Mouse (Mus musculus): ENCODE measurements around the gene Irf2bpl.

Gene Irf2bpl

DNA sequence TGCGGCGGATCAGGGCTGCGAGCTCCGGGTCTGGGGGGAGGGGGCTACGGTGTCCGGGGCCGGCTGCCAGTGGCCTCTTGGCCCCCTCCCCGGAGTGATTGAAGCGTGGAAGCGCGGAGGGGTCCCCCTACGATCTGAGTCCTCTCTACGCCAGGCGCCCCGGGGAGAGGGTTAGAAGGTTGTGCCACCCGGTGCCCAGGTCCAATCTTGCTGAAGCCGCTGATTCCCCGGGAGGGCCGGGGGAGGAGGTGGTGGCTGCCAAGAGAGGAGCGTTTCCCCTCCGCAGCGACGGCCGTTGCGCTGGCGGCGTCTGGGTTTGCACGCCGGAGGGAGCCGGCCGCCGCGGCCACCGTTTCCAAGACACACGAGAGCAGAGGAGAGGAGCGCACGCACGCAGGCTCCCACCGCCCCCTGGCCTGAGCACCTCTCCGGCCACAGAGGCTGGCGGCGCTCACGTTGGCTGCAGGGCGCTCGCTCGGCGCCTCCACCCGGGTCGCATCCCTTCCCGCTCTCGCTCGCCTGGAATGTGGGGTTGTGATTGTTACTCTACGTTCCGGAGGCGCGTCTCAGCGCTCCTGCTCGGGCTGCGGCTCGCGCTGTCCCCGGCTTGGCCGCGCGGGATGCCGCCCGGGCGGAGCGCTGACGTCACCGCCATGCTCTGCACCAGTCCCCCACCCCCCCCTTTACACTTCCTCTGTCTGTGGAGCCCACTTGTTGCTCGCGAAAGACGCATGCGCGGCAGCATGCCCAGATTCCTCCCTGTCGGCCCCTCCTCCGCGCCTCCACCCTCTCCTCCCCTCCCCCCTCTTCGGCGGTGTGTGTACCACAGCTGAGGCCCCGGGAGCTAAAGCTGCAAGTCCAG is at the start of gene Irf2bpl:
Gene Irf2bpl, minus strand, starts transcription at position 602 of the 862 bp plus-strand sequence.
- DNase-seq (ENCODE audit: low spot score) = peak; percentile 98

DNA sequence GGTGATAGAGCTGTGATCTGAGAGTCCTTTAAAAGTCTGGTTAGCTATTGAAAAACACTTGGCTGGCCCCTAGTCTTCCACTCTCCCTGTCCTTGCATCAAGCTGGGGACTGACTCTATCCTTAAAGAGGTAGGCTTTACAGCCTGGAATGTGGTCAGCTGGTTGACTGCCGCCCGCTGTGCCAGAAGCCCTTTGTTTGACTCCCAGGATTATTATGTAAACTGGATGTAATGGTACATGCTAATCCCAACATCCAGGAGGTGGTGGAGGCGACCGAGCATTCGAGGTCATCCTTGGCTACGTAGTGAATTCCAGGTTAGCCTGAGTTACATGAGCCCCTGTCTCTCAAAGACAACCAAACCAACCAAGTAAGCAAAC is 48.0 kb upstream of the Irf2bpl start:
- peak; percentile 93 for DNase-seq (ENCODE audit: low spot score)

DNA sequence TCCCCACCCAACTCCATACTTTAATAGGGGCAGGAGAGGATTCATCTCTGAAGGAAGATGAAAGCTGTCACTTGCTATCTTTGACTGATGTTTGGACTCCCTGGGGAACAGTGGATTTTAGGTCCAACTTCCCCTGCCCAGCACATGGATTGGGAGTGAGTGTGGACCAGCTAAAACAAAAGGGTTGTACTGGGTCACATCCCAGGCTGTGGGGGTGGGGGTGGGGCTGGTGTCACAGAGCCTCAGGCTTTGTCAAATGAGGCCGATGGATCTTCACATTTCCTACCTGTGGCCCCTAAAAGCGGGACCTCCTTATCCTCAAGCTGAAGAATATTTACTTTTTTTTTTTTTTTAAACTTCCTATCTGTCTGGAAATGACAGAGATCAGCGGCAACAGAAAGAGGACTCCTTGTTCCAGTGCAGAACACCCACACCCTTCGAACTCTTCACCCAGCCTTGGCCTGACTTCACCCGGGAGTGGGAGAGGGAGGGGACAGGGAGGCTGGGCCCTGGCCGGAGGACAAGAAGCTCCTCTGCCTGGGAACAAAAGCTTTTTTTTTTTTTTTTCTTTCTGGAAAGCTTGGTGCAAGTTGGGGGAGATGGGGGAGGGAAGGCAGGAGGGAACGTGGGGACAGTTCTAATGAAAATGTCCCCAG is 47.4 kb upstream of the Irf2bpl start:
- DNase-seq (ENCODE audit: low spot score) = peak; percentile 95

DNA sequence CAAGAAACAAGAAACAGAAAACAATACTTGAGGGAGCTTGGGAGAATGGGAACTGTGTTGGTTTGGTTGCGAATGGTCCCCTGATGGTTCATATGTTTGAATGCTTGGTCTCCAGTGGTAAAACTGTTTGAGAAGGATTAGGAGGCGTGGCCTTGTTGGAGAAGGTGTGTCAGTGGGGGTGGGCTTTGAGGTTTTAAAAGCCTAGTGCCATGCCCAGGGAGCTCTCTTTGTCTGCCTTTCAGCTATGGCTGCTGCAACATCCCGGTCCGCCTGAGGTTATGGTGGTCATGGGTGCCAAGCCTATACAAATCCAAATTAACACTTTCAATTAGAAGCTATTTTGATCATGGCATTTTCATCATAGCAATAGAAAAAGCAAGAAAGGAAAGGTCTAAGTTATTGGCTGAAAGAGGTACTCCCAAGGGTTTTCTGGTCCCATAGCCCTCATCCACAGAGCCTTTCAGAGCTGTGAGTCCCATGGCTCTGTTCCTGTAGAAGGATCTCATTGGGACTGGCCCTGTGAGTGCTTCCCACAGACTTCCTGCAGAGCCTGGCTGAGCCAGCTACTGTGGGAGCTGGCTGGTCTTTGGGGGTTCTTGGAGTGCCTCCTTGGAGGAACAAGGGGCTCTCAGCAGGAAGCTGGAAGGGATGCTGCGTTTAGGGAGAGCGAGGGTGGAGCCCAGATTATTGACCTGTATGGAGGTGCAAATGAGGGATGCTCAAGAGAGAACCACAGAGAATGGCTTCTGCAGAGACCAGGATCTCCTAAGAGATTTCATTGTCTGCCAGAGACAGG is 46.5 kb upstream of the Irf2bpl start:
- DNase-seq (ENCODE audit: low spot score) = no peak

DNA sequence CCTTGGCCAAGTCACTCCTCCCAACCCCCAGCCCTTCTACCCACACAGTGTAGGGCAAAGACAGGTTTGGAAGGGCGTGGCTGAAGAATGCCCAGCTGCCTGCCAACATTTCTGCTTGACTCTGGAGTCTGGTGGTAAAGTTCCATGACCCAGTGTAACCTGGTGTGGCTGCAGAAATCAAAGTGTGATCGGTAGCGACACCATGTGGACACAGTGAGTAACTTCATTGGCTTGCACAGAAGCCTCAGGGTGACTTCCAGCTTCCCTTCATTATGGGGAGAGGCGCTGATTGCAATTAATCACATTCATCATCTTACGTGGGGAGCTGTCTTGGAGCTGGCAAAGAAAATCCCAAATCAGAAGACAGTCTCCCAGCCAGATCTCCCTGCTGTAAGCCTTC is 39.2 kb upstream of the Irf2bpl start:
- DNase-seq (ENCODE audit: low spot score) = peak; percentile 92

DNA sequence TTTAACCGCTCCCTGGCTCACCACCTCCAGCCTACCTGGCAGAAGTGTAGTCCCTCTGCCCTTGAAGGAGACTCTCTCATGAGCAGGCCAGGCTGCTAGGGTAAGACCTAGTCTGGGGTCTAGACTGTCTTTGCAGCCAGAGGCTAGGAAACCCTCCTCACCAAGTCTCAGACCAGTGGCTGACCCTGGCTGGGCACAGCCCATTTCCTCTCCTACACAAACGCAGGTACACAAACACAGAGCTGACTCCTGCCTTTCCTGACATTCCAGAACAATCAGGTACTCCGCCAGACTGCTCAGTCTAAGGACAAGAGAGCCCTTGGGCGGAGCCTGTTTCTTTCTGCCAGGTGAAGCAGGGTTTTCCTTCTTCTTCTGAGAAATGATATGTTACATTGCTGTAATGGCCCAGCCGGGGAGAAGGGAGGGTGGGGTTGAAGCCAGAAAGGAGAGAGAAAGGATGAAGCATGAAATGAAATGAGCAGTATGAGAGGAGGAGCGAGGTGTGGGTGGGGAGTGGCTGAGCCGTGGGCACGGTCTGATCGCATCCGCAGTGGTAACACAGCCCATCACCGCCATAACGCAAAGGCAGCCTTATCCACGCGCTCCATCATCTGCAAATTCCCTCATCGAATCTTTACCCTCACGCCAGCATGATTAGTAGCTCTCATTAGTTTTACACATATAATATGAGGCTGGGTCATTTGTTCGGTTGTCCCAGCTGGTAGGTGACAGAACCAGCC is 34.6 kb upstream of the Irf2bpl start:
- DNase-seq (ENCODE audit: low spot score) = peak; percentile 50

DNA sequence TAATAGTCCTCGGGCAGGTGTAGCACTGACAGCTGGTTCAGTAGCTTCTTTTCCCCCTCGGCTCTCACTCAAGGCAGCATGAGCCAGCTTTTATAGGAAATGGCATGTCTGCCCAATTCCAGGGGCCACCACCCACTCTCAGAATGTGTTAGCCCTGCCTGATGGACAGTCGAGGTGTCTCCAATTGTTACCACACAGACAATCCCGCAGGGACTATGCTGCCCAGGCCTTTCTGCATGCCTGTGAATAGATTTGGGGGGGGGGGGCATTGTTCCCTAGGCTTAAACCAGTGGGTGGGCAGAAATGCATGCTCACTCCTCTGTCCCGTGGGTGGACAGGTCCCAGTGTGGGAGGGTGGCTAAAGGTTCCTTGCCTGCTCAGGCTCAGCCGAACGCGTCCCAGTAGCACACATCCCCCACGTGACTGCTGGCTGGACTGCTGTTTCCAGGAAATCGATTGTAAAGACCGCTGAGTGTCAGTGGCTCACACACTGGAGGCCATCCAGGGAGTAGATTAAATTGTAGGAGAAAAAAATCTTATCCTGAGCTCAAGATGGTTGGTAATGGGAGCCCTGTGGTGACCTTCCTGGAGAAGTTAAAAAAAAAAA is 33.9 kb upstream of the Irf2bpl start:
- DNase-seq (ENCODE audit: low spot score) = peak; percentile 60

DNA sequence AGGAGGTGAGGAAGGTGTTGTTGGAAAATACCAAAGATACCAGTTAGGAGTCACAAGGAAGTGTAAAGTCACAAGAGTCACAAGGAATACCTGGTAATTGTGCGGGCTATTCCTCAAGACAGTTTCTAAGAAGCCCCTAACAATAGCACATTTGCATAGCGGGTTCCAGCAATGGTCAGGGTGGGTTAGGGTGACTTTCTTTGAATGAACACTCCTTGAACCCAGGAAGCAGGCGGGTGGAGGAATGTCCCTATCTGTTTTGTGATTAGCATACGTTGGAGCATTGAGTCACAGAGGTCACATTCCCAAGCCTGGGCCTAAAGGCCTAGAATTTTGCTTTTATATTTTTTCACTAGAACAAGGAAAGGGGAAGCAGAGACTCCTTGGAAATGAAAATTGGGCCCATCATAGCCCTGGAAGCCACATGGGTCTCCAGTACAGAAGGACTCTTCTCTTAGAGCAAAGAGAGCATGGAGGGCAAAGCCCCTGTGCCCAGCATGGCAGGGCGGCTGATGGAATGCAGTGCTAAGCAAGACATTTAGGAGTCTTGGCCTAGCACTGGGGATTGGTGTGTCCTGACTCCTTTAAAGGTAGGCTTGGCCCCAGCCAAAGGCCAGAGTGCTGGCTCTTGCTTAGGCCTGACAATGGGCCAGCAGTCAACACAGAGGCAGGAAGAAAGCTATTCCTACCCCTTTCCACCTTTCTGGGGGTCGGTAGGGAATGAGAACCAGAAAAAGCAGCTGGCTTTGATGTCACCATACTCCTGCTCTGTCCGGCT is 32.4 kb upstream of the Irf2bpl start:
- no peak for DNase-seq (ENCODE audit: low spot score)

DNA sequence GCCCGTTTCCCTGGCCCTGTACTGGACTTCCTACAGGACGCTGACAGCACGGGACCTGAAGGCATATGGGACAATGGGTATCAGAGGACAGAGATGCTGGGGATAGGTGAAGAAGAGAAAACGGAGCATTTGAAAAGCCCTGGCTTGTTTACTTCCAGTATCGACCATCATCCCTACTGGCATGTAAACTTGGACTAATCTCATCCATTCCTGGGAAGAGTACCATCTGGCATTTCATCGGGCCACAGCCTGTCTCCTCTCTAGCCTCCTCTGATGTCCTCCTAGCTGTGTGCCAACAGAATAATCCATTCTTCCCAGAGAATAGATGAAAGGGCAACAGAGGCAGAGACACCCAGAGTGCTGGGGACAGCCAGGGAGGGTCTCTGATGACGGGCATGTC is 31.0 kb upstream of the Irf2bpl start:
- no peak for DNase-seq (ENCODE audit: low spot score)

DNA sequence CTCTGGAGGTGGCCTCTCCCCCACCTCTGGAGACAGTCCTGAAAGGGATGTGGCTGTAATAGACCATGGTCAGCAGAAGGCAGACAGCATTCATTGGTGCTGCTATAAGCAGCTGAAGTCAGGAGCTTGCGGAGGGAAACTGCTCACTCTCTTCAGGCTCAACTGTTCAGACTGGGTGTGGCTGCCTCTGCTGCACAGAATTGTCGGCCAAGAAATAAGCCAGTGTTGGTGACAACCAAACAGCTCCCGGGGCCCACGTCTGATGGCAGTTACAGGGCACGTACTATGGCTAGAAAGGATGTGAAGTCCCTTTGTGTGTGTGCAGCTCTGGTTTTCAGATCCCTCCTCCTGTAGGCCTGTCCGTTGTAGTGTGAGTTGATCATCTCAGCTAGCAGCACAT is 30.2 kb upstream of the Irf2bpl start:
- DNase-seq (ENCODE audit: low spot score) = no peak

DNA sequence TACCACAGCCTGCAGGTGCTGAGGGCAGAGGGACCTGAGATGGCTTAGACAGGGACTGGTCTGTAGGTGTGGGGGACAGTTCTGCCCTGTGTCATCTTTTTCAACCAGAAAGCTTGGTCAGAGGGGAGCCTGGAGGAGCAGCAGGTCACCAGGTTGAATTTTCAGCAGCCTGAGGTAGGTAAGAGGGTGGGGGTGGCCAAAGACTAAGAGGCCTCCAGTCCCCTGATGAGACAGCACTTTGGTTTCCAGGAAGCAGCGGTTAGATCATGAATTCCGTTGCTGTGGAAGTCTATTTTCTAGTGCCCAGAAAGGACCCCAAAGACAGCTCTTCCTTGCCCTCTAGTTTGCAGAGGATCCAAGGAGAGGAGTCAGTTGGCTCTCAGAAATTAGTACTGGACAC is 29.8 kb upstream of the Irf2bpl start:
- DNase-seq (ENCODE audit: low spot score) = no peak

DNA sequence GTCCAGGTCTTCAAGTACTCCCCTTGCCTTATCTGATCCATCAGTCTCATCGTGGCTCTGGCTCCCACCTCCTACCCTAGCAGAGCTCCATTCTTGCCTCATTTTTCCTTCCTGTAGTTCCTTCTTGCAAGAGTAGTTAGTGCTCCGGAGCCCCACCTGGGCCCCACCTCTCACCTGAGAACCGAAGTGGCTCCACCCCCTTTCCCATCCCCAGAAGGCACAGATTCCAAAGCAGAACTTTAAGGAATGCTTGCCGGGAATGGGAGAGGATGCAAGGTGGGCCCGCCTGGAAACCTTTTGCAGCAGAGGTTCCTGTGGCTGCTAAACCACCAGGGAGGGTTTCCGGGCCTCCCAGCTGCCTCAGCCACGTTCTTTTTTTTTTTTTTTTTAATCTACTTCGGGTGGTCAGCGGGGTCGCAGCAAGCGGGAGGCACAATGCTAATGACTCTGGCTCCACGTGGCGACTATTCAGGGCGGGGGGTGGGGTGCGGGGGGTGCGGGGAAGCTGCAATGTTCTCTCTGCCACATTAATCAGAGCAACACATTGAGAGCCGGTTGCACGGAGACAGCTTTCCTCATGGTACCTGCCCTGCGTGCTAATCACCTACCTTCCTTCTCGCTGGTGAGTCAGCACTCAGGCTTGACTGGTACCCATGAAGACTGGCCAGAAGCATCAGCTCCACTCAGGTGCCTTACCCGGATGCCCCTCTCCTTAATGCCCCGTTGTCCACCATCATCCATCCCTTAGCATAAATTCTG is 27.9 kb upstream of the Irf2bpl start:
- no peak for DNase-seq (ENCODE audit: low spot score)

DNA sequence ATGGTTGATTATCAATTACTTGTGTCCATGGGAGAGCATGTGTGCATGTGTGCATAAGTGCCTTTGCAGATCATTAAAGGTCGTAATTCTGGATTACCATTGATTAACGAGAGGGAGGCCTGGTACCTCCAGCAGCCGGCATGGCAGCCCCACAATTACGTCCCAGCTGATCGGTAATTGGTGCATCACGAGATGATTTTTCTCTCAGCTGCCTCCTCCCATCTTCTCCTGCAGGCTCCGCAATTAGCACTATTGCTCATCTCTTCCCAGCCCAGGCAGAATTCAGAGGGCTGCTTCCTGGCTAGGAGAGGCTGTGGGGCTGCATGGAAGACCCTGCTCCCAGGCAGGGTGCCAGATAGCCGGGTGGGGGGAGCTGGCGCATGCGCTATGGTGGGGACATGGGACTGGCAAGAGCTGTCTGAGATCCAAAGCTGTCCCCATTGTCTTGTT is 26.9 kb upstream of the Irf2bpl start:
- DNase-seq (ENCODE audit: low spot score) = no peak

DNA sequence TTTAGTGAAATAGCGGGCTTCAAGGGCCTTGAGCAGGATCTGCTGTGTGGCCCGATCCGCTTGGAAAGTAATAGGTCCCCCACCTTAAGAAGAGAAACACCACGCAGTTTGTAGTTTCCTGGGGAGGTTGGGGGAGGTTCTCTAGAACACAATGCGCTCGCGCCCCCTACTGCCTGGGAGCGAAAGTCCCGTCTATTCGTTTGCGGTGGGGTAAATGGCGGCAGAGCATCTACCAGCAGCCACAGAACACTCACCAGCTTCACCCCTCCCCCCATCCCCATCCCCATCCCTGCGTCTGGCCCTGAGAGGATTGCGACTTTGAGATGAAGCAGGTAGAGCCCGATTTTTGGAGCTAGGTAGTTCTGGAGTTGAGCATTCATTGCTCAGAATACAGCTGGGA is 21.8 kb upstream of the Irf2bpl start:
- DNase-seq (ENCODE audit: low spot score) = peak; percentile 91

DNA sequence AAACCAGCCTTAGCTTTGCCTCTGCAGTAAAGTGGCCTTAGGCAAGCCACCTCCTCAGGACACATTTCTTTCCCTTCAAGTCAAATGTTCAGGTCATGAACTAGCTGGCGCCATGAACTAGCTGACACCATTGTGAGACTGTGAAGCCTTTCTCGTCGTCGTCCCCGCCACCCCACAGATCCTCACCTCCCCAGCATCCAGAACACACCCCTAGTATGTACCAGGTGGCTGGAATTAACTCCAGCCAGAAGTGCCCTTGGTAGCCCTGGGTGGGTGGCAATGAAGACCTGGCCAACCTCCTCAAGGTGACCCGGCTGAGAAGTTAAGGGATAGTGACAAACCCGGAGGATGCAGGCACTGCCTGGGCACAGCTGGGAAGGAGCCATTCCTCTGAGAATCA is 21.3 kb upstream of the Irf2bpl start:
- DNase-seq (ENCODE audit: low spot score) = no peak

DNA sequence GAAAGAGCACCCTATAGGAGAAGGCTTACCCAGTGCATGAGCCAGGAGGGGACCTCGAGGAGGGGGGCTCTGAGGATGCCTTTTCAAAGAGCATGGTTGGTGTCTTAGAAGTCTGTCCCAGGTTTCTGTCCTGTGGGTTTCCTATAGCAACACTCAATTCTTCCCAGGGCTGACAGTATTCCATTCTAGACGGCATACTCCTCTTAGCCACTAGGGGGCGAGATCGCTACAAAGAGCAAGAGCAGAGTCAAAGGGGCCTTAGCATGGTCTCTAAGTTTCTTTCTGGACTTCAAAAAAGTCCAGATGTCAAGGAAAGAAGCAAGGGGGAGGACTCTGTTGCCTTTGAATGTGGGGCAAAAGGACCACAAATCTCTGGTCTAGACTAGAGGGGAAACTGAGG is 20.6 kb upstream of the Irf2bpl start:
- DNase-seq (ENCODE audit: low spot score) = peak; percentile 78

DNA sequence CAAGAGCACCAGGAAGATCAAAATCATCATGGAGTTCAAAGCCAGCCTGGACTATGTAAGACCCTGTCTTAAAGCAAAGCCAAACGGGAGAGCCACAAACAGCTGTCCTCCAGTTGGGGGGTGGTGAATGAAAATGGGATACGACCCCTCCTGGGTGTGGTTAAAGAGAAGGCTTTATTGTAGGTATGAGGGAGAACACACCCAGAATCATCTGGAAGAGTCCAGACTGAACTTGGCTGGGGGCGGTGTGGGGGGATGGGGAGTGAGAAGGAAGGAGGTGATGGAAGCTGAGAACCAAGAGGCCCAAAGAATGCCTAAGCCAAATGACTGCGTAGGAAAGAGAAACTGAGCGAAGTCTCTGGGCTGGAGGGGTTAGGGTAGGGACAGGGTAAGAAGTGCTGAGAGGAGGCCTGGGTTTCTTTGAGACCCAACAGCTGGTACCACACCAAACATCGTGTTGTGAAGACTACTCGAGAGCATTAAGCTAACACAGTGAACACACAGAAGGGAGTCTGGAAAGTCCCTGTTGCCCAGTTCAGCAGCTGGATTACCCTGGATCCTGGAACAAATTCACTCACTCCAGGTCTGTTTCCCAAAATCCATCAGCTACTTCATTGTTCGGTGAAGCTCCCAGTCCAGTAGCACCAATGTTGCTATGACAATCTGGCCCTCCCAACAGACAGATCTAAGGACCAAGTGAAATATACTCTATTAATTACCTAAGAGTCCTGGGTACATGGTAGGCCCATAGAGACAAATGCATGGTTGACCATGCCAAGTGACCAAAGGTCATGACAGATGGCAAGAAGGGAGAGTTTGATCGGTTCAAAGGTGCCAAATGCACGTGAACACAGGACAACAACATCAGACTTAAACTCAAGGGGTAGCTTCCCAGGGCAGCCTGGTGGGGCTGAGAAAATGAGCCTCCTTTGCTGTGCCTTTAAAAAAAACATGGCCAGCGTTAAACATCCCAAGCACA is 19.5 kb upstream of the Irf2bpl start:
- DNase-seq (ENCODE audit: low spot score) = no peak

DNA sequence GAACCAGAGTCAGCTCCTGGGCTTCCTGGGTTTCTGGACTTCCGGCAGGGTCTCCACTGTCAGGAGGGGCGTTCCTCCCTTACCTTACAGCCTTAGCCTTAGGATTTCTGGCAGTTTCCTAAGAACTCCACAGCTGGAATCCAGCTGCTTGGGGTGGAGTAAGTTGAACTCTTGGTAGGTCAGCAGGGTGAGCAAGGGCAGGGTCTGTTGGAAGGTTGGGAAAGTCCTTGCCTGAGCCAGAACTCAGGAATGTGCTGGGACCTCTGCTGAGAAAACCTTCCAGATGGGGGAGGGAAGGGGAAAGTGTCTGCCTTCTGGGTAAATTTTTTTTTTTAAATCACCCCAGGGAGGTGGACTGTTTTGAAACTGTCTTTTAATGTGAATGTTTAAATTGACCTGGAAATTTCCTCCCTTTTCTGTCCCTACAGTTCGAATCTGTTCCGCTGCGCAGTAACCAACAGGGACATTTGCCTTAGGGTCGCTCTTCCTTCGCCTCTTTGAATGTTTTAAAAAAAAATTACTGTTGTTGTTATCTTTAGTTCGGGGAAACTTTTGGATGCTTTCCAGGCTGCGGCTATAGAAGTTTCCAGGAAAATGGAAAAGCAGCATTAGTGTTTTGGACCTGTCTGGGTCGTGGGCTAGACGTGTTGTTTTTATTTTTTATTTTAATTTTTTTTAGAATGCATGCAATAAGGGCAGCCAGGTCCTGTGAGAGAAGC is 15.0 kb upstream of the Irf2bpl start:
- DNase-seq (ENCODE audit: low spot score) = no peak
